Mouse (Mus musculus): ENCODE results near the gene Slc15a4. TPM values are rescaled to one million over a fixed set of nuclear protein-coding genes. Genes with fewer than 3 reads are reported as not detected.

Slc15a4 gene
- polyA plus RNA-seq, 2 experiments = 5.6 to 5.7 TPM

DNA sequence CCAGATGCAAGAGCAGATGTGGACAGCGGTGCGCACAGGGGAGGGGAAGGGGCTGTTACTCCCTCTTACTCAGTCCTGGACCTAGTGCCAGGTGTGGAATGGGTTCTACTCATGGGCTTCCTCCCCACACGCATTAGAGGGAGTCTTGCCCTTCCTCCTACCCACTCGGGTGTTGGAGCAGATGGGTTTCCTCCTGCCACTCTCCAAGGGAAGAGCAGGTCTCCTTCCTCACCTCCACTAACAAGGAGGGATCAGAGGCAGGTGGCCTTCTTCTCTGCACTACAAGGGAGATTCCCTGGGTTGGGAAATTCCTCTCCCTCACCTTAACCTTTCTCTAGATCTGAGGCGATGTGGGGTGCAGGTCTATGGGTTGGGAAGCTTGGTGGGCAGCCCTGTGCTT, 16.5 kb downstream of the Slc15a4 start:
- DNase-seq (ENCODE audit: low read depth in 3 of 3, low spot score in 3 of 3) (no peak), ATAC-seq (ENCODE audit: insufficient read depth) (no peak)
- Histone ChIP-seq H3K4me3 (ENCODE audit: insufficient read depth in 1 of 2, low read depth in 2 of 2, low read length in 2 of 2) (peak overlapping the region; percentile 79 to 91), H3K4me1 (replicated peaks; ENCODE audit: control insufficient read depth in 2 of 2, insufficient read depth in 2 of 2, low read length in 1 of 2) (peaks cover 0 to 35% of the 10 kb centered on the region in 2 experiments; a peak in 2 of 4 replicates), H3K9ac (replicated peaks) (peak overlapping the region; percentile 71), H3K9me3 (ENCODE audit: control insufficient read depth, low read length) (no peaks in the 10 kb centered on the region), H3K36me3 (replicated peaks; ENCODE audit: control insufficient read depth, insufficient read depth, low read depth) (no peaks in the 10 kb centered on the region), H3K27me3 (ENCODE audit: control insufficient read depth, insufficient read depth, low read length) (no peaks in the 10 kb centered on the region), H3K4me2 (ENCODE audit: low read depth) (peak overlapping the region; percentile 77), H3K27ac (no peak overlapping the region)
- no peak for TF ChIP-seq EP300 (IDR thresholded peaks at IDR 0.05; ENCODE audit: low read depth)
- TF ChIP-seq CTCF (IDR thresholded peaks at IDR 0.05; ENCODE audit: low read depth) = no peak
- 7% methylated on average over 5 of the region's 5 CpGs for WGBS (ENCODE audit: insufficient replicate concordance)

DNA sequence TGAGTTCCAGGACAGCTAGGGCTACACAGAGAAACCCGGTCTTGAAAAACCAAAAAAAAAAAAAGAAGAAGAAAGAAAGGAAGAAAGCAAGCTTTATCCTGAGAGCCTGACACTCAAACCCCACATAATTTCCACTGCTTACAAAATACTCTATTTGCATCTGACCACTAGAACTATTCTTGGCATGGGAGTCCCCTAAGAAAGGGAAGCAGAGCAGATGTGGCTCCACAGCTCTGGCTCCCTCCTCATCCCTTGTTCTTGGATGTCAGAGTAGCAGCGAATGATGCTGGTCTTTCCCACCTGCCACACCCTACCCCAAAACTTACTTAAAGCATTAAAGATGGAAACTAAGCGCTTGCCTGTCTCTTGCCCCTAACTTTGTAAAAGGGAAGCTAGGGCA, 17.2 kb downstream of the Slc15a4 start:
- no peaks in the 10 kb centered on the region for H3K36me3 ChIP-seq (replicated peaks; ENCODE audit: control insufficient read depth, insufficient read depth, low read depth)
- no peak for ATAC-seq (ENCODE audit: insufficient read depth)
- DNase-seq (ENCODE audit: low read depth in 3 of 3, low spot score in 3 of 3) = no peak
- H3K4me2 ChIP-seq (ENCODE audit: low read depth) = peak overlapping the region; percentile 77
- no peaks in the 10 kb centered on the region for H3K9me3 ChIP-seq (ENCODE audit: control insufficient read depth, low read length)
- peaks cover 0 to 38% of the 10 kb centered on the region in 2 experiments; a peak in 2 of 4 replicates for H3K4me1 ChIP-seq (replicated peaks; ENCODE audit: control insufficient read depth in 2 of 2, insufficient read depth in 2 of 2, low read length in 1 of 2)
- no peak overlapping the region for H3K27ac ChIP-seq
- no peak for TF ChIP-seq EP300 (IDR thresholded peaks at IDR 0.05; ENCODE audit: low read depth)
- TF ChIP-seq CTCF (IDR thresholded peaks at IDR 0.05; ENCODE audit: low read depth) = no peak
- no peaks in the 10 kb centered on the region for H3K27me3 ChIP-seq (ENCODE audit: control insufficient read depth, insufficient read depth, low read length)
- peak overlapping the region; percentile 24; the same call in 1 of the 2 replicates for H3K9ac ChIP-seq (replicated peaks)
- WGBS (ENCODE audit: insufficient replicate concordance) = 31% methylated on average over 3 of the region's 3 CpGs
- H3K4me3 ChIP-seq (ENCODE audit: insufficient read depth in 1 of 2, low read depth in 2 of 2, low read length in 2 of 2) = peak overlapping the region; percentile 79 to 91

- ATAC-seq (ENCODE audit: insufficient read depth) (no peak), DNase-seq (ENCODE audit: low read depth in 3 of 3, low spot score in 3 of 3) (no peak)
- H3K9ac ChIP-seq (replicated peaks) = no peak overlapping the region
- no peaks in the 10 kb centered on the region for H3K27me3 ChIP-seq (ENCODE audit: control insufficient read depth, insufficient read depth, low read length)
- TF ChIP-seq CTCF (IDR thresholded peaks at IDR 0.05; ENCODE audit: low read depth) (no peak), EP300 (IDR thresholded peaks at IDR 0.05; ENCODE audit: low read depth) (no peak)
- peaks cover 0 to 48% of the 10 kb centered on the region in 2 experiments; a peak in 2 of 4 replicates for H3K4me1 ChIP-seq (replicated peaks; ENCODE audit: control insufficient read depth in 2 of 2, insufficient read depth in 2 of 2, low read length in 1 of 2)
- WGBS (ENCODE audit: insufficient replicate concordance) = 87% methylated on average over 6 of the region's 6 CpGs
- no peak overlapping the region for H3K27ac ChIP-seq
- no peaks in the 10 kb centered on the region for H3K9me3 ChIP-seq (ENCODE audit: control insufficient read depth, low read length)
- H3K4me3 ChIP-seq (ENCODE audit: insufficient read depth in 1 of 2, low read depth in 2 of 2, low read length in 2 of 2) = no peak overlapping the region
- H3K4me2 ChIP-seq (ENCODE audit: low read depth) = no peak overlapping the region
- peaks cover 8% of the 10 kb centered on the region; the same call in 1 of the 2 replicates for H3K36me3 ChIP-seq (replicated peaks; ENCODE audit: control insufficient read depth, insufficient read depth, low read depth)
Measured at GRCm38 (mm10) chr5:127612397-127612796, 20.3 kb downstream of the Slc15a4 start.

DNA sequence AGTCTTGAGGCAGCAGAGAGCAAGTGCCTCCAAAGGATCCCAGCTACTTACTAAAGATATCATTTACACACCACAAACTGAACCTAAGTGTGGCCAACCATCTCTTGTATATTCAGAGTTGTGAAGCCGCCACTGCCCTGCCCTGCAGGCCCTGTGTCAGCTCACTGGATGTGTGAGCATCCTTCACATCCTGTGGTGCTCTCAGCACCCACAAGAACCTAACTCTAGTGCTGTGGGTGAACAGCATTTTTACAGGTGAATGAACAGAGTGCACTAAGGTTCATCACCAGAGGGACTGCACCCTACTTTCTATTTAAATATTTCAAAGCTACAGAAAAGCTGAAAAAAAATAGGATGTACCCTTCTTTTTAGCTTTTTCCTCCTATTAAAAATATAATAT, 20.8 kb downstream of the Slc15a4 start:
- no peak overlapping the region for H3K9ac ChIP-seq (replicated peaks)
- ATAC-seq (ENCODE audit: insufficient read depth) (no peak), DNase-seq (ENCODE audit: low read depth in 3 of 3, low spot score in 3 of 3) (no peak)
- H3K36me3 ChIP-seq (replicated peaks; ENCODE audit: control insufficient read depth, insufficient read depth, low read depth) = peaks cover 13% of the 10 kb centered on the region; the same call in 1 of the 2 replicates
- no peak overlapping the region for H3K27ac ChIP-seq
- WGBS (ENCODE audit: insufficient replicate concordance) = 66% methylated on average over 1 of the region's 1 CpGs
- no peak for TF ChIP-seq CTCF (IDR thresholded peaks at IDR 0.05; ENCODE audit: low read depth)
- no peak for TF ChIP-seq EP300 (IDR thresholded peaks at IDR 0.05; ENCODE audit: low read depth)
- H3K4me1 ChIP-seq (replicated peaks; ENCODE audit: control insufficient read depth in 2 of 2, insufficient read depth in 2 of 2, low read length in 1 of 2) = peaks cover 0 to 48% of the 10 kb centered on the region in 2 experiments; a peak in 2 of 4 replicates
- no peak overlapping the region for H3K4me3 ChIP-seq (ENCODE audit: insufficient read depth in 1 of 2, low read depth in 2 of 2, low read length in 2 of 2)
- peak overlapping the region; percentile 20; the same call in 1 of the 2 replicates for H3K4me2 ChIP-seq (ENCODE audit: low read depth)
- no peaks in the 10 kb centered on the region for H3K27me3 ChIP-seq (ENCODE audit: control insufficient read depth, insufficient read depth, low read length)
- no peaks in the 10 kb centered on the region for H3K9me3 ChIP-seq (ENCODE audit: control insufficient read depth, low read length)

- TF ChIP-seq EP300 (IDR thresholded peaks at IDR 0.05; ENCODE audit: low read depth) (no peak), CTCF (IDR thresholded peaks at IDR 0.05; ENCODE audit: low read depth) (no peak)
- Histone ChIP-seq H3K36me3 (replicated peaks; ENCODE audit: control insufficient read depth, insufficient read depth, low read depth) (peaks cover 16% of the 10 kb centered on the region; the same call in 1 of the 2 replicates), H3K4me2 (ENCODE audit: low read depth) (peak overlapping the region; percentile 1; the same call in 1 of the 2 replicates), H3K27ac (no peak overlapping the region), H3K9me3 (ENCODE audit: control insufficient read depth, low read length) (no peaks in the 10 kb centered on the region), H3K9ac (replicated peaks) (no peak overlapping the region), H3K4me1 (replicated peaks; ENCODE audit: control insufficient read depth in 2 of 2, insufficient read depth in 2 of 2, low read length in 1 of 2) (peaks cover 0 to 44% of the 10 kb centered on the region in 2 experiments; a peak in 2 of 4 replicates), H3K4me3 (ENCODE audit: insufficient read depth in 1 of 2, low read depth in 2 of 2, low read length in 2 of 2) (no peak overlapping the region), H3K27me3 (ENCODE audit: control insufficient read depth, insufficient read depth, low read length) (no peaks in the 10 kb centered on the region)
- ATAC-seq (ENCODE audit: insufficient read depth) = peak; percentile 60; the same call in 1 of the 2 replicates
- DNase-seq (ENCODE audit: low read depth in 3 of 3, low spot score in 3 of 3) = peak in 2 of 3 experiments; percentile 7 to 26
- WGBS (ENCODE audit: insufficient replicate concordance) = 24% methylated on average over 6 of the region's 6 CpGs
Measured at GRCm38 (mm10) chr5:127610787-127611509, 21.7 kb downstream of the Slc15a4 start.
